In the genomic region with DNA sequence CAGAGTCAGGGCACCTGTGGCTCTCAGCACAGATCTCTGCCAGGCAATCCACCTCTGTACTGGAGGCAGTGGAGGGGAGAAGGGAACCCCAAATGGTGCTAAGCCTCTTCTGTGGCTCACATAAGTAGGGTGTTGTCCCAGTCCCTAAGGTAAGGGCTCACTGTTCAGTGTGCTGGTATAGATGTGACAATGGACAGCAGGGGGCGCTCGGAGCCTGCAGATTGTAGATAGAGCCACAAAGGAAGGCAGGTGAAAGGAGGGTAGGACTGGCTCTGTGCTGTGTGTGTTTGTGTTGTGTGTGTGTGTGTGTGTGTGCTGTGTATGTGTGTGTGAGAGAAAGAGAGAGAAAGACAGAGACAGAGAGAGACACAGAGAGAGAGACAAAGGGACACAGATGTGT, we compare ENCODE assay signal across 8 mouse cellular contexts. TPM values are rescaled to one million over a fixed set of nuclear protein-coding genes. Genes with fewer than 3 reads are reported as not detected.
DNase-seq lines count a peak whose midpoint lies in the region; ATAC-seq and TF ChIP-seq lines count a peak whose summit lies in the region.

No protein-coding gene starts in this region.

- H3K4me1 ChIP-seq in embryonic fibroblast, embryonic 13.5 days (ENCODE audit: control insufficient read depth, insufficient read depth, low read length) = no peaks in the 10 kb centered on the region
- H3K4me1 ChIP-seq in heart, embryonic 14.5 days (ENCODE audit: control insufficient read depth in 2 of 2, insufficient read depth in 2 of 2, low read length in 2 of 2) = peaks cover 7 to 8% of the 10 kb centered on the region in 2 experiments; a peak in 2 of 4 replicates
- peaks cover 11% of the 10 kb centered on the region for H3K4me1 ChIP-seq in liver, embryonic 11.5 days (replicated peaks; ENCODE audit: control insufficient read depth, insufficient read depth, low read length)
- no peaks in the 10 kb centered on the region for H3K4me1 ChIP-seq in neural tube, embryonic 11.5 days (ENCODE audit: control insufficient read depth, insufficient read depth, low read length)
- H3K4me1 ChIP-seq in stomach, embryonic 15.5 days = no peaks in the 10 kb centered on the region

- peak; percentile 44 for ATAC-seq in heart, embryonic 14.5 days (ENCODE audit: insufficient number of reproducible peaks, insufficient read depth, low FRiP score, low read depth)
- peak; percentile 33; the same call in 1 of the 2 replicates for ATAC-seq in liver, embryonic 11.5 days (replicated peaks; ENCODE audit: low FRiP score)
- peak; percentile 69 for ATAC-seq in neural tube, embryonic 11.5 days (ENCODE audit: insufficient read depth, low FRiP score, low TSS enrichment)
- peak; percentile 79 for ATAC-seq in stomach, embryonic 15.5 days (ENCODE audit: insufficient read depth, low FRiP score, low read depth)

- TF ChIP-seq POLR2A in embryonic fibroblast, embryonic 13.5 days (IDR thresholded peaks at IDR 0.05; ENCODE audit: low read depth, low read length) = no peak

- H3K9ac ChIP-seq in heart, embryonic 14.5 days (ENCODE audit: low read length) = no peak overlapping the region
- no peak overlapping the region for H3K9ac ChIP-seq in liver, embryonic 11.5 days (ENCODE audit: low read depth, low read length)
- H3K9ac ChIP-seq in neural tube, embryonic 11.5 days (ENCODE audit: low read length) = no peak overlapping the region
- no peak overlapping the region for H3K9ac ChIP-seq in stomach, embryonic 15.5 days

- H3K27me3 ChIP-seq in heart, embryonic 14.5 days (ENCODE audit: control insufficient read depth, insufficient read depth, low read length) = peaks cover 5% of the 10 kb centered on the region; the same call in 1 of the 2 replicates
- 0 out of 2 replicates have a peak, but pooled peaks cover 6% of the 10 kb centered on the region for H3K27me3 ChIP-seq in liver, embryonic 11.5 days (replicated peaks; ENCODE audit: control insufficient read depth, insufficient read depth, low read length)
- H3K27me3 ChIP-seq in neural tube, embryonic 11.5 days (ENCODE audit: control insufficient read depth, insufficient read depth, low read length) = no peaks in the 10 kb centered on the region; the same call in 1 of the 2 replicates
- no peaks in the 10 kb centered on the region for H3K27me3 ChIP-seq in stomach, embryonic 15.5 days (replicated peaks)

- TF ChIP-seq CTCF in embryonic fibroblast, embryonic 13.5 days (IDR thresholded peaks at IDR 0.05; ENCODE audit: borderline replicate concordance, insufficient read depth, low read length) = peak; percentile 85

- no peaks in the 10 kb centered on the region for H3K9me3 ChIP-seq in heart, embryonic 14.5 days (ENCODE audit: control insufficient read depth, low read length)
- H3K9me3 ChIP-seq in liver, embryonic 11.5 days (ENCODE audit: control insufficient read depth, low read length) = no peaks in the 10 kb centered on the region
- no peaks in the 10 kb centered on the region for H3K9me3 ChIP-seq in neural tube, embryonic 11.5 days (ENCODE audit: control insufficient read depth, low read length)
- no peaks in the 10 kb centered on the region for H3K9me3 ChIP-seq in stomach, embryonic 15.5 days

- H3K36me3 ChIP-seq in heart, embryonic 14.5 days (ENCODE audit: control insufficient read depth, insufficient read depth, low read length) = no peaks in the 10 kb centered on the region
- H3K36me3 ChIP-seq in liver, embryonic 11.5 days (ENCODE audit: control insufficient read depth, insufficient read depth, low read length) = no peaks in the 10 kb centered on the region
- no peaks in the 10 kb centered on the region for H3K36me3 ChIP-seq in neural tube, embryonic 11.5 days (ENCODE audit: control insufficient read depth, insufficient read depth, low read length)
- H3K36me3 ChIP-seq in stomach, embryonic 15.5 days = no peaks in the 10 kb centered on the region

- 0% methylated on average over 2 of the region's 2 CpGs for WGBS in heart, embryonic 14.5 days
- WGBS in liver, embryonic 11.5 days = 0% methylated on average over 2 of the region's 2 CpGs
- 0% methylated on average over 2 of the region's 2 CpGs for WGBS in neural tube, embryonic 11.5 days
- WGBS in stomach, embryonic 15.5 days = 0% methylated on average over 2 of the region's 2 CpGs

- H3K4me3 ChIP-seq in embryonic fibroblast, embryonic 13.5 days (ENCODE audit: insufficient read depth, low read length) = no peak overlapping the region
- H3K4me3 ChIP-seq in heart, embryonic 14.5 days (ENCODE audit: control insufficient read depth in 1 of 2, insufficient read depth in 1 of 2, low read depth in 1 of 2, low read length in 2 of 2) = no peak overlapping the region
- no peak overlapping the region for H3K4me3 ChIP-seq in liver, embryonic 11.5 days (ENCODE audit: low read depth, low read length)
- H3K4me3 ChIP-seq in neural tube, embryonic 11.5 days (ENCODE audit: low read depth, low read length) = no peak overlapping the region
- H3K4me3 ChIP-seq in stomach, embryonic 15.5 days (replicated peaks) = no peak overlapping the region

- no peak overlapping the region for H3K27ac ChIP-seq in embryonic fibroblast, embryonic 13.5 days (ENCODE audit: insufficient read depth, low read length)
- H3K27ac ChIP-seq in heart, embryonic 14.5 days (replicated peaks in 1 of 2; ENCODE audit: control insufficient read depth in 1 of 2, insufficient read depth in 1 of 2, low read depth in 2 of 2, low read length in 2 of 2) = no peak overlapping the region
- H3K27ac ChIP-seq in liver, embryonic 11.5 days (ENCODE audit: low read depth, low read length) = no peak overlapping the region
- H3K27ac ChIP-seq in neural tube, embryonic 11.5 days (ENCODE audit: low read depth, low read length) = no peak overlapping the region
- no peak overlapping the region for H3K27ac ChIP-seq in stomach, embryonic 15.5 days

- DNase-seq in B cell, adult 2 months = peak; percentile 88 to 89
- peak; percentile 91 for DNase-seq in brain, adult 2 months (ENCODE audit: low read depth, low spot score)
- DNase-seq in kidney, postnatal 10 days = peak; percentile 95
- peak; percentile 73 for DNase-seq in liver, embryonic 11.5 days (ENCODE audit: low spot score)
- DNase-seq in neural tube, embryonic 11.5 days (ENCODE audit: low spot score) = peak; percentile 86

- H3K4me2 ChIP-seq in heart, embryonic 14.5 days (ENCODE audit: low read length) = no peak overlapping the region
- H3K4me2 ChIP-seq in liver, embryonic 11.5 days = no peak overlapping the region
- H3K4me2 ChIP-seq in neural tube, embryonic 11.5 days (ENCODE audit: low read depth) = no peak overlapping the region
- no peak overlapping the region for H3K4me2 ChIP-seq in stomach, embryonic 15.5 days

RNA-seq across cellular contexts. Expression of gene Krt80, which starts 30.4 kb away (rescaled TPM):
- polyA plus RNA-seq in embryonic fibroblast, embryonic 13.5 days (2011; ENCODE audit: insufficient read length, low read depth, missing spikeins) = 2.2 and 2.4 TPM in 2 replicates
- 6.9 and 8.0 TPM in 2 replicates for polyA plus RNA-seq in heart, embryonic 14.5 days (2014; fragmentation: Nextera tagmentation; extraction: Ambion mirVana)
- polyA plus RNA-seq in liver, embryonic 11.5 days (2014; fragmentation: Nextera tagmentation; extraction: Ambion mirVana) = 0.23 TPM in 1 of 2 replicates, not detected in the other
- polyA plus RNA-seq in neural tube, embryonic 11.5 days (2014; fragmentation: Nextera tagmentation; extraction: Ambion mirVana) = not detected in 2 replicates
- 7.7 and 12.7 TPM in 2 replicates for polyA plus RNA-seq in stomach, embryonic 15.5 days (2015; fragmentation: Nextera tagmentation; extraction: Ambion mirVana)

RNA-seq across cellular contexts. Expression of gene 6030408B16Rik, which starts 46.5 kb away (rescaled TPM):
- not detected in 2 replicates for polyA plus RNA-seq in embryonic fibroblast, embryonic 13.5 days (2011; ENCODE audit: insufficient read length, low read depth, missing spikeins)
- 0.85 and 1.8 TPM in 2 replicates for polyA plus RNA-seq in heart, embryonic 14.5 days (2014; fragmentation: Nextera tagmentation; extraction: Ambion mirVana)
- polyA plus RNA-seq in liver, embryonic 11.5 days (2014; fragmentation: Nextera tagmentation; extraction: Ambion mirVana) = 0.58 and 0.94 TPM in 2 replicates
- 0.33 and 0.42 TPM in 2 replicates for polyA plus RNA-seq in neural tube, embryonic 11.5 days (2014; fragmentation: Nextera tagmentation; extraction: Ambion mirVana)
- polyA plus RNA-seq in stomach, embryonic 15.5 days (2015; fragmentation: Nextera tagmentation; extraction: Ambion mirVana) = 9.5 and 11.6 TPM in 2 replicates

RNA-seq across cellular contexts. Expression of gene Atg101, which starts 55.5 kb away (rescaled TPM):
- 20.4 and 21.3 TPM in 2 replicates for polyA plus RNA-seq in embryonic fibroblast, embryonic 13.5 days (2011; ENCODE audit: insufficient read length, low read depth, missing spikeins)
- polyA plus RNA-seq in heart, embryonic 14.5 days (2014; fragmentation: Nextera tagmentation; extraction: Ambion mirVana) = 49.5 and 50.4 TPM in 2 replicates
- 52.6 and 54.9 TPM in 2 replicates for polyA plus RNA-seq in liver, embryonic 11.5 days (2014; fragmentation: Nextera tagmentation; extraction: Ambion mirVana)
- polyA plus RNA-seq in neural tube, embryonic 11.5 days (2014; fragmentation: Nextera tagmentation; extraction: Ambion mirVana) = 69.5 and 74.4 TPM in 2 replicates
- 66.0 and 66.4 TPM in 2 replicates for polyA plus RNA-seq in stomach, embryonic 15.5 days (2015; fragmentation: Nextera tagmentation; extraction: Ambion mirVana)
